Mouse (Mus musculus) thymus, adult 2 months (tissue): ENCODE results near the gene Fam219b.

Experiments used
- CTCF ChIP-seq: fragments of 200-500 bp; IDR thresholded peaks from 2 replicates; pipeline ENCODE4 v1.5.1; 2012; ENCODE audit warnings: mild to moderate bottlenecking, control low read depth, low read length, moderate library complexity, borderline replicate concordance; ENCODE audit not compliant: control insufficient read depth, poor library complexity, insufficient read depth; ENCODE audit errors: extremely low read depth
- POLR2A ChIP-seq: fragments of 200-500 bp; IDR thresholded peaks from 2 replicates; pipeline ENCODE4 v1.6.1; 2012; ENCODE audit warnings: mild to moderate bottlenecking, low read length, control low read depth, moderate library complexity; ENCODE audit not compliant: control insufficient read depth, poor library complexity, insufficient read depth; ENCODE audit errors: extremely low read depth

DNA sequence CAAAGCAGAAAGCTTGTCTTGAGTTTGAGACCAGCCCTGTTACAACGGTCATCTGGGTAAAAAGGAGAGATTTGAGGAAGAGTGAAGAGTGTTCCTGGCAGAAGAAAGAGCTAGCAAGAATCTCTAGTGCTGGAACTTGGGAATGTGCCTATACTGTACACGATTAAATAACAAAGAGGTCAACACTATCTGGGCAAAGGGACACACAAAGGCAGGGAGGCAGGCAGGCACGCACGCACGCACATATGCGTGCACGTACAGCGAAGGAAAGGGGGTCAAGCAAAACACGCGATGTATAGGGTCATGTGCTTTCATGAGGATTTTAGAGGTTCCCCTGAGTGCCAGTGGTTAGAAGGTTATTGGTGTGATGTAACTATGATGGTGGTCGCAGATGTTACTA is 15.8 kb downstream of the Fam219b start:
- TF ChIP-seq CTCF: no peak
- no peak for TF ChIP-seq POLR2A
